Mouse (Mus musculus): Measurements from ENCODE around the gene Mark3. TPM values are rescaled to one million over a fixed set of nuclear protein-coding genes. Genes with fewer than 3 reads are reported as not detected.

Gene Mark3
- total and polyA plus RNA-seq, 3 experiments, result 43.9 to 71.6 TPM; not detected in 1

DNA sequence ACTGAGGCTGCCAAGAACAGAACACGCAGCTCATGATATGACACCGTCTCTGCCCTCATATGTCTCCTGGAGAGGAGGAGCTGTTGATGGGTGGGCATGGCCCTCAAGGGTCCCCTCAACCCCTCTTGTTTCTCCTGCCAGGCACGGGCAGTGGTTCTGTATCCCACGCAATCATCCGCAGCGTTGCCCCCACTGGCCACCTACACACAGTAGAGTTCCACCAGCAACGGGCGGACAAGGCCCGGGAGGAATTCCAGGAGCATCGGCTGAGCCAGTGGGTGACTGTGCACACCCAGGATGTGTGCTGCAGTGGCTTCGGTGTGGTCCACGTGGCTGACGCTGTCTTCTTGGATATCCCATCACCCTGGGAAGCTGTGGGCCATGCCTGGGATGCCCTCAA is 106.3 kb downstream of the Mark3 start:
- DNase-seq (ENCODE audit: low read depth, low spot score), result no peak
- H3K9me3 ChIP-seq (replicated peaks; ENCODE audit: insufficient read depth, low read length), result no peaks in the 10 kb centered on the region
- H3K27ac ChIP-seq (ENCODE audit: control insufficient read depth, low read depth, low read length), result no peak overlapping the region
- H3K79me2 ChIP-seq (ENCODE audit: control insufficient read depth, insufficient read depth, low read length, poor library complexity), result peaks cover 25% of the 10 kb centered on the region
- H3K36me3 ChIP-seq (ENCODE audit: control insufficient read depth in 1 of 2, insufficient read depth in 2 of 2, low read length in 2 of 2), result peaks cover 0 to 6% of the 10 kb centered on the region in 2 experiments; a peak in 2 of 4 replicates
- TF ChIP-seq JUND (IDR thresholded peaks at IDR 0.05; ENCODE audit: low read depth, low read length), result no peak
- TF ChIP-seq ETS1 (IDR thresholded peaks at IDR 0.05; ENCODE audit: low read depth, low read length), result no peak
- no peak for TF ChIP-seq KAT2A (conservative IDR thresholded peaks at IDR 0.05; ENCODE audit: low read depth, low read length)
- TF ChIP-seq MYB (IDR thresholded peaks at IDR 0.05; ENCODE audit: low read depth, low read length), result no peak
- TF ChIP-seq TAL1 (IDR thresholded peaks at IDR 0.05; ENCODE audit: low read length), result no peak
- TF ChIP-seq CTCF (IDR thresholded peaks at IDR 0.05 in 2 of 3, conservative IDR thresholded peaks at IDR 0.05 in 1 of 3; ENCODE audit: control insufficient read depth in 1 of 3, insufficient read depth in 1 of 3, low read depth in 2 of 3, low read length in 3 of 3, poor library complexity in 1 of 3, severe bottlenecking in 1 of 3), result no peak
- TF ChIP-seq MEF2A (IDR thresholded peaks at IDR 0.05; ENCODE audit: extremely low read depth, insufficient replicate concordance, low read depth, low read length, poor library complexity, severe bottlenecking), result no peak
- no peak for TF ChIP-seq SMC3 (IDR thresholded peaks at IDR 0.05; ENCODE audit: low read depth, low read length)
- no peak for TF ChIP-seq ELF1 (IDR thresholded peaks at IDR 0.05; ENCODE audit: low read depth, low read length)
- no peak for TF ChIP-seq MYC (IDR thresholded peaks at IDR 0.05; ENCODE audit: low read depth, low read length)
- TF ChIP-seq ZKSCAN1 (IDR thresholded peaks at IDR 0.05; ENCODE audit: low read depth, low read length), result no peak
- no peak for TF ChIP-seq MXI1 (IDR thresholded peaks at IDR 0.05; ENCODE audit: low read depth, low read length)
- TF ChIP-seq TCF12 (IDR thresholded peaks at IDR 0.05; ENCODE audit: low read depth, low read length), result no peak
- no peak for TF ChIP-seq POLR2A (IDR thresholded peaks at IDR 0.05; ENCODE audit: control insufficient read depth in 1 of 2, insufficient read depth in 1 of 2, low read depth in 1 of 2, low read length in 2 of 2, poor library complexity in 1 of 2)
- no peak for TF ChIP-seq SIN3A (IDR thresholded peaks at IDR 0.05; ENCODE audit: low read length)
- TF ChIP-seq RCOR1 (IDR thresholded peaks at IDR 0.05; ENCODE audit: low read depth, low read length), result no peak
- TF ChIP-seq CHD2 (IDR thresholded peaks at IDR 0.05; ENCODE audit: low read length), result no peak
- TF ChIP-seq MAX (IDR thresholded peaks at IDR 0.05; ENCODE audit: low read length), result no peak
- no peak overlapping the region for H3K9ac ChIP-seq (ENCODE audit: control insufficient read depth, low read depth, low read length, poor library complexity, severe bottlenecking)
- no peak overlapping the region for H3K4me3 ChIP-seq (ENCODE audit: control insufficient read depth in 1 of 2, insufficient read depth in 1 of 2, low read depth in 2 of 2, low read length in 2 of 2)
- H3K27me3 ChIP-seq (ENCODE audit: control insufficient read depth in 1 of 2, insufficient read depth in 2 of 2, low read length in 2 of 2), result no peaks in the 10 kb centered on the region
- peaks cover 4 to 11% of the 10 kb centered on the region in 2 experiments; a peak in 3 of 4 replicates for H3K4me1 ChIP-seq (ENCODE audit: control insufficient read depth in 1 of 2, insufficient read depth in 2 of 2, low read length in 2 of 2)

DNA sequence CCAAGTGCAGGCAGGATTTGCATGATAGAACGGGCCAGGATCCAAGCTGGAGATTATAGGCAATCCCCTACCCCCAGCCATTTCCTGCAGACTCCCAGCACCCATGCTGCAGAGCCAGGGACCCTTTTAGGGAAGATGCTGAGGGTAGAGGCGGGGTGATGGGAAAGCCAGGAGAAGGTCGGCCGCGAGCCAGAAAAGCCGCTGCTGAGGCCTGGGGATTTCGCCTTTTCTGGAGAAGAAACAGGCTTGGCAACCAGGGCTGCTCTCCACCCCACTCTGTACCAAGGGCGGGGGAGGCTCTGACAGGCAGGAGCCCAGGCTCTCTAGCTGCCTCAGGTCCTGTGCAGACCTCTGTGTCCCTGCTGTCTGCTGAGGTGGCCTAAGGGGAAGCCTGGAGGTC is 107.0 kb downstream of the Mark3 start:
- H3K79me2 ChIP-seq (ENCODE audit: control insufficient read depth, insufficient read depth, low read length, poor library complexity), result peaks cover 25% of the 10 kb centered on the region
- H3K27ac ChIP-seq (ENCODE audit: control insufficient read depth, low read depth, low read length), result no peak overlapping the region
- peaks cover 3 to 5% of the 10 kb centered on the region in 2 experiments; a peak in 2 of 4 replicates for H3K4me1 ChIP-seq (ENCODE audit: control insufficient read depth in 1 of 2, insufficient read depth in 2 of 2, low read length in 2 of 2)
- H3K27me3 ChIP-seq (ENCODE audit: control insufficient read depth in 1 of 2, insufficient read depth in 2 of 2, low read length in 2 of 2), result no peaks in the 10 kb centered on the region
- no peak for DNase-seq (ENCODE audit: low read depth, low spot score)
- no peak overlapping the region for H3K4me3 ChIP-seq (ENCODE audit: control insufficient read depth in 1 of 2, insufficient read depth in 1 of 2, low read depth in 2 of 2, low read length in 2 of 2)
- peaks cover 0 to 2% of the 10 kb centered on the region in 2 experiments; a peak in 2 of 4 replicates for H3K36me3 ChIP-seq (ENCODE audit: control insufficient read depth in 1 of 2, insufficient read depth in 2 of 2, low read length in 2 of 2)
- no peak for TF ChIP-seq POLR2AphosphoS5 (IDR thresholded peaks at IDR 0.05; ENCODE audit: borderline replicate concordance, low read depth, low read length)
- no peak overlapping the region for H3K9ac ChIP-seq (ENCODE audit: control insufficient read depth, low read depth, low read length, poor library complexity, severe bottlenecking)
- H3K9me3 ChIP-seq (replicated peaks; ENCODE audit: insufficient read depth, low read length), result no peaks in the 10 kb centered on the region
